Mouse (Mus musculus) hematopoietic stem cell, adult 5-6 weeks (primary cell): Measurements from ENCODE around the gene Taf1c. TPM values are rescaled to one million over a fixed set of nuclear protein-coding genes. Genes with fewer than 3 reads are reported as not detected.

Source experiments
- ATAC-seq, 2 experiments: fragments of 125-278 bp in 1 of 2; replicated peaks in 1 of 2; 2 replicates each; pipeline ENCODE4 v1.8.0; 2016 to 2017; ENCODE audit warnings: inconsistent platforms in 2 of 2, mild to moderate bottlenecking in 2 of 2, moderate number of reproducible peaks in 2 of 2, low read depth in 1 of 2, moderate TSS enrichment in 1 of 2; ENCODE audit not compliant: low FRiP score in 2 of 2, poor library complexity in 2 of 2, severe bottlenecking in 2 of 2, insufficient read depth in 1 of 2, low TSS enrichment in 1 of 2
- total RNA-seq: library from RNA; stranded (forward); fragments of 172-1452, 232-1000 nt; gene quantifications from 2 replicates; pipeline ENCODE4 v1.2.3, GENCODE M21; 2017

The Taf1c gene
- total RNA-seq, 1 experiment from 2014 or later = 12.7 TPM

- no peak for ATAC-seq
Measured at GRCm38 (mm10) chr8:119627613-119628359, 22.8 kb upstream of the Taf1c start.

- no peak for ATAC-seq
Measured at GRCm38 (mm10) chr8:119627199-119627598, 22.2 kb upstream of the Taf1c start.

- ATAC-seq = no peak
Measured at GRCm38 (mm10) chr8:119625788-119626187, 20.8 kb upstream of the Taf1c start.

- no peak for ATAC-seq
Measured at GRCm38 (mm10) chr8:119624916-119625315, 19.9 kb upstream of the Taf1c start.

- ATAC-seq = no peak
Measured at GRCm38 (mm10) chr8:119623744-119624143, 18.7 kb upstream of the Taf1c start.

- no peak for ATAC-seq
Measured at GRCm38 (mm10) chr8:119623061-119623460, 18.0 kb upstream of the Taf1c start.

- ATAC-seq = no peak
Measured at GRCm38 (mm10) chr8:119622555-119622954, 17.5 kb upstream of the Taf1c start.

- no peak for ATAC-seq
Measured at GRCm38 (mm10) chr8:119620848-119621465, 15.9 kb upstream of the Taf1c start.

- ATAC-seq = no peak
Measured at GRCm38 (mm10) chr8:119620116-119620840, 15.3 kb upstream of the Taf1c start.

GRCm38 (mm10) chr8:119618887-119619286 is 13.9 kb upstream of the Taf1c start:
- ATAC-seq = no peak

GRCm38 (mm10) chr8:119617586-119617985 is 12.6 kb upstream of the Taf1c start:
- ATAC-seq = no peak

GRCm38 (mm10) chr8:119616811-119617210 is 11.8 kb upstream of the Taf1c start:
- ATAC-seq = no peak

GRCm38 (mm10) chr8:119616358-119616757 is 11.3 kb upstream of the Taf1c start:
- ATAC-seq = no peak

- no peak for ATAC-seq
Measured at GRCm38 (mm10) chr8:119615096-119615495, 10.1 kb upstream of the Taf1c start.

- no peak for ATAC-seq
Measured at GRCm38 (mm10) chr8:119612471-119612870, 7.4 kb upstream of the Taf1c start, which contains the start of gene Adad2. TSS of gene Adad2 (plus strand) at chr8:119612747.

- no peak for ATAC-seq
Measured at GRCm38 (mm10) chr8:119606224-119606623, 1.2 kb upstream of the Taf1c start.

- ATAC-seq = peak; percentile 23 to 42; a peak in 3 of 4 replicates
Measured at GRCm38 (mm10) chr8:119604398-119604803, 621 bp downstream of the Taf1c start.

GRCm38 (mm10) chr8:119603771-119604170 is 1.3 kb downstream of the Taf1c start:
- no peak for ATAC-seq
